Mouse (Mus musculus) layer of hippocampus, adult 11-12 months (tissue): Measurements from ENCODE around the gene Agpat4.

Source experiments
- DNase-seq: peaks from one replicate; pipeline ENCODE4 v3.0.0; 2022; ENCODE audit warnings: low spot score

The Agpat4 gene

GRCm38 (mm10) chr17:12118561-12118925 is at the start of gene Agpat4:
Gene Agpat4 (plus strand): TSS chr17:12118704.
- DNase-seq: peak; percentile 56

GRCm38 (mm10) chr17:12076816-12077215 is 41.7 kb upstream of the Agpat4 start:
- DNase-seq: no peak

GRCm38 (mm10) chr17:12080656-12081495 is 37.6 kb upstream of the Agpat4 start:
- DNase-seq: no peak

GRCm38 (mm10) chr17:12082201-12082600 is 36.3 kb upstream of the Agpat4 start:
- DNase-seq: no peak

GRCm38 (mm10) chr17:12090261-12090927 is 28.1 kb upstream of the Agpat4 start:
- no peak for DNase-seq

- no peak for DNase-seq
These were observed 25.5 kb upstream of the Agpat4 start for GRCm38 (mm10) chr17:12092901-12093564.

- DNase-seq: no peak
These were observed 24.5 kb upstream of the Agpat4 start for GRCm38 (mm10) chr17:12094016-12094415.

- DNase-seq: peak; percentile 32
These were observed 23.5 kb upstream of the Agpat4 start for GRCm38 (mm10) chr17:12094827-12095590.

GRCm38 (mm10) chr17:12099415-12099814 is 19.1 kb upstream of the Agpat4 start:
- DNase-seq: no peak

GRCm38 (mm10) chr17:12102326-12102725 is 16.2 kb upstream of the Agpat4 start:
- no peak for DNase-seq

- no peak for DNase-seq
These were observed 14.7 kb upstream of the Agpat4 start for GRCm38 (mm10) chr17:12103781-12104180.

GRCm38 (mm10) chr17:12104245-12104644 is 14.3 kb upstream of the Agpat4 start:
- no peak for DNase-seq

GRCm38 (mm10) chr17:12104690-12105089 is 13.8 kb upstream of the Agpat4 start:
- DNase-seq: no peak

GRCm38 (mm10) chr17:12106255-12106654 is 12.2 kb upstream of the Agpat4 start:
- no peak for DNase-seq

GRCm38 (mm10) chr17:12113626-12114025 is 4.9 kb upstream of the Agpat4 start:
- no peak for DNase-seq

GRCm38 (mm10) chr17:12115086-12115485 is 3.4 kb upstream of the Agpat4 start:
- DNase-seq: no peak

- no peak for DNase-seq
These were observed 373 bp upstream of the Agpat4 start for GRCm38 (mm10) chr17:12118131-12118530.

- peak; percentile 84 for DNase-seq
These were observed 580 bp downstream of the Agpat4 start for GRCm38 (mm10) chr17:12118926-12119641.

GRCm38 (mm10) chr17:12119675-12120074 is 1.2 kb downstream of the Agpat4 start:
- peak; percentile 70 for DNase-seq

GRCm38 (mm10) chr17:12120268-12120667 is 1.8 kb downstream of the Agpat4 start:
- no peak for DNase-seq

- DNase-seq: no peak
These were observed 2.8 kb downstream of the Agpat4 start for GRCm38 (mm10) chr17:12121226-12121794.
